Mouse (Mus musculus) liver, embryonic 14.5 days (tissue): ENCODE measurements around the gene Htra1.

ENCODE experiments used
- CTCF ChIP-seq: IDR thresholded peaks from 2 replicates; pipeline ENCODE4 v1.5.1; 2016; ENCODE audit warnings: antibody characterized with exemption, low read depth, control low read depth
- EP300 ChIP-seq: IDR thresholded peaks from 2 replicates; pipeline ENCODE4 v1.6.1; 2016; ENCODE audit warnings: antibody characterized with exemption, low read depth

DNA sequence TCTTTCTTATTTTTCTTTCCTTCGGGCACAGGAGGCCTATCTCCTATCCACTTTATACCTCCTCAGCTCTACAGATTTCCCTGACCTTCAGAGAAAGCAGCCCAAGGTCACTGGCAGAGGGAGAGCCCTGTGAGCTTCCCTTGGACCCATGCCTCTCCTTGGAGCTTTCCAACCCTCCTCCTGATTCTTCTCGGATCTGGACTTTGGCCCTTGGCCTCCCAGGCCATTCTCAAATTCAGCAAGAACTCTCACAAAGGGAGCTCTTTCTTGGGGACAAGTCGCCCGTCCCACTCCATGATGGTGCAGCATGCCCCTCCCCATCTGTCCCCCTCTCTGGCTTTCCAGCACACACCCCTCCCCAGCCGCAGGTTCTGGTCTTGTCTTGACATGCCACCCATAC is 15.1 kb downstream of the Htra1 start:
- TF ChIP-seq EP300, result no peak
- TF ChIP-seq CTCF, result no peak
